Mouse (Mus musculus): ENCODE data around the gene Nkx6-2. TPM values are rescaled to one million over a fixed set of nuclear protein-coding genes. Genes with fewer than 3 reads are reported as not detected.

The Nkx6-2 gene
- polyA plus RNA-seq, 1 experiment from 2014 or later, result 3.3 TPM

DNA sequence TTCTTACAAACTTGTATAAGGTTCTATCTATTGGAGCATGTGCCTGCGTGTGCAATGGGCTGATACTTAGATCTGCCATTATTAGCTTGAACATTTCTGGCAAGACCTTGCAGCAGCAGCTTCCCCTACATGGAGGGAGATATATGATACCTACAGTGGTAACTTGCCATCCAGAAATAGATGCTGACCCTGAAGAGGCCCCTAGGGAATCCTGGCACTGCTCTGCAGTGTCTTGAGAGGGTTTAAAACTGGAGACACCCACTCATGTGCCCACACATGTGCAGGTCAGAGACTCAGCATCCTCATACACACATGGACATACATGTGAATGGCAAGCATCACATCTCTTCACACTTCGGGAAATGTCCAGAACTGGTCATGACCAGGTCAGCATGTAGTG, 18.4 kb downstream of the Nkx6-2 start:
- no peak overlapping the region for H3K9ac ChIP-seq
- no peak for ATAC-seq
- no peak overlapping the region for H3K27ac ChIP-seq
- no peak overlapping the region for H3K4me3 ChIP-seq
- WGBS, result 94% methylated on average over 2 of the region's 2 CpGs
- H3K9me3 ChIP-seq (replicated peaks), result no peaks in the 10 kb centered on the region
- no peaks in the 10 kb centered on the region; the same call in 1 of the 2 replicates for H3K36me3 ChIP-seq (ENCODE audit: poor library complexity, severe bottlenecking)
- peaks cover 26% of the 10 kb centered on the region for H3K27me3 ChIP-seq
- no peak overlapping the region for H3K4me2 ChIP-seq
- peaks cover 5% of the 10 kb centered on the region; the same call in 1 of the 2 replicates for H3K4me1 ChIP-seq

GRCm38 (mm10) chr7:139563425-139563824, 19.2 kb downstream of the Nkx6-2 start:
- H3K9ac ChIP-seq, result no peak overlapping the region
- no peak overlapping the region for H3K4me2 ChIP-seq
- ATAC-seq, result no peak
- no peaks in the 10 kb centered on the region; the same call in 1 of the 2 replicates for H3K36me3 ChIP-seq (ENCODE audit: poor library complexity, severe bottlenecking)
- H3K27ac ChIP-seq, result no peak overlapping the region
- 77% methylated on average over 4 of the region's 4 CpGs for WGBS
- H3K4me1 ChIP-seq, result peaks cover 5% of the 10 kb centered on the region; the same call in 1 of the 2 replicates
- no peaks in the 10 kb centered on the region for H3K9me3 ChIP-seq (replicated peaks)
- no peak overlapping the region for H3K4me3 ChIP-seq
- H3K27me3 ChIP-seq, result peaks cover 28% of the 10 kb centered on the region

DNA sequence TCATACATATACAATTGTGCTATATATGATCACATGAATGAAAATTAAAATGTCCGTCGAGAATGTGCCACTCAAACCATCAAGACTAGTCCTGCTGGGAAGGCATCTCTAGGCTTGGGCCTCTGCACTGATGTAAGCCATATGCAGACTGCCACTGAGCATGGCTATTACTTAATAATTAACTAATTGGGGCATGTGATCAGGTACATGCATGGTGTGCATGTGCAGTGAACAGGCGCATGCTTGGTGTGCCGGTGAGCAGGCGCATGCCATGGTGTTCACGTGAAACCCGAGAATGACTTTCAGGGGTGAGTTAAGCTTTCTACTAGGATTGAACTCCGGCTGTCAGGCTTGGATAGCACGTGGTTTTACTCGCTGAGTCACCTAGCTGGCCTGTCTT, 22.9 kb downstream of the Nkx6-2 start:
- H3K9ac ChIP-seq, result no peak overlapping the region
- H3K4me1 ChIP-seq, result peaks cover 11% of the 10 kb centered on the region
- no peak for ATAC-seq
- no peak overlapping the region for H3K4me2 ChIP-seq
- H3K9me3 ChIP-seq (replicated peaks), result no peaks in the 10 kb centered on the region
- no peak overlapping the region for H3K4me3 ChIP-seq
- no peak overlapping the region for H3K27ac ChIP-seq
- peaks cover 43% of the 10 kb centered on the region for H3K27me3 ChIP-seq
- 92% methylated on average over 10 of the region's 10 CpGs for WGBS
- no peaks in the 10 kb centered on the region; the same call in 1 of the 2 replicates for H3K36me3 ChIP-seq (ENCODE audit: poor library complexity, severe bottlenecking)

GRCm38 (mm10) chr7:139556746-139557526, 25.7 kb downstream of the Nkx6-2 start:
- H3K4me2 ChIP-seq, result no peak overlapping the region
- H3K36me3 ChIP-seq (ENCODE audit: poor library complexity, severe bottlenecking), result no peaks in the 10 kb centered on the region
- H3K9ac ChIP-seq, result no peak overlapping the region
- 9% methylated on average over 10 of the region's 10 CpGs for WGBS
- no peak overlapping the region for H3K4me3 ChIP-seq
- no peak overlapping the region; the same call in 1 of the 2 replicates for H3K27ac ChIP-seq
- no peaks in the 10 kb centered on the region for H3K9me3 ChIP-seq (replicated peaks)
- peaks cover 55% of the 10 kb centered on the region for H3K27me3 ChIP-seq
- H3K4me1 ChIP-seq, result peaks cover 11% of the 10 kb centered on the region
- no peak for ATAC-seq

- Histone ChIP-seq H3K27ac (no peak overlapping the region; the same call in 1 of the 2 replicates), H3K36me3 (ENCODE audit: poor library complexity, severe bottlenecking) (no peaks in the 10 kb centered on the region), H3K9me3 (replicated peaks) (no peaks in the 10 kb centered on the region), H3K9ac (no peak overlapping the region), H3K4me3 (no peak overlapping the region), H3K4me1 (peaks cover 11% of the 10 kb centered on the region), H3K27me3 (peaks cover 58% of the 10 kb centered on the region), H3K4me2 (no peak overlapping the region)
- ATAC-seq, result no peak
- 12% methylated on average over 5 of the region's 5 CpGs for WGBS
Observed at GRCm38 (mm10) chr7:139556331-139556730, 26.3 kb downstream of the Nkx6-2 start.

GRCm38 (mm10) chr7:139551519-139551918, 31.1 kb downstream of the Nkx6-2 start:
- Histone ChIP-seq H3K27me3 (peaks cover 73% of the 10 kb centered on the region), H3K36me3 (ENCODE audit: poor library complexity, severe bottlenecking) (no peaks in the 10 kb centered on the region), H3K27ac (no peak overlapping the region), H3K4me3 (no peak overlapping the region), H3K4me2 (no peak overlapping the region), H3K4me1 (peaks cover 4% of the 10 kb centered on the region), H3K9ac (no peak overlapping the region), H3K9me3 (replicated peaks) (no peaks in the 10 kb centered on the region)
- 35% methylated on average over 2 of the region's 2 CpGs for WGBS
- ATAC-seq, result no peak

DNA sequence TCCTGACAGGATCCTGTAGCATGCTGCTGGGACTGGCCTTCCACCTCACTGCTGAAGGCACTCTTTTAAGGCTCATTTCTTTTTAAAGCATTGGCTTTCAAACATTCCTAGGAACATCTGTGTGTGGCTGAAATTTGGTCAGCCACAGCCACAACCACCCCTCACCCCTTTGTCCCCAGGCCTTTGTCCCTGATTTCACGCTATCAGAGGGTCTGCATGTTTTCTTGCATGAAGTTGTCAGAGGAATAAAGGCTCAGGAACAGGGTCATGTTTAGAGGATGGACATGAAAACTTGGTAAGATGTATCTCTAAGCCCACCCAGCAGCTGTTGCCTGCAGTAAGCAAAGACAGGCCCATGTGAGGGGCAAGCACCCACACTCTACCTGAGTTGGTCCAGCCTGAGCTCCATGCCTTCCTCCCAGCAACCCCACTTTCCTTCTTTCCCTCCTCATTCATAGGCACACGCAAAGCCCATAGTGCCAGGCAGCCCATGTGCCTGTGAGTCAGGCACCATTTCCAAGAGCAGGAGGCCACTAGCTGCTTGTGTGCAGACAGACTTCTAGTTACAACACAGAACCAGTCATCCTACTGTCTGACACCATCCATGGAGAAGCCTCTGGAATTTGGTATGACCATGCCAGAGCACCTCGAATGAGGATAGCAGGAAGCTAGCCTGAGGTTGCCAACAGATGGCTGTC, 32.4 kb downstream of the Nkx6-2 start:
- Histone ChIP-seq H3K9ac (no peak overlapping the region), H3K4me2 (no peak overlapping the region), H3K4me1 (peaks cover 12% of the 10 kb centered on the region), H3K9me3 (replicated peaks) (no peaks in the 10 kb centered on the region), H3K36me3 (ENCODE audit: poor library complexity, severe bottlenecking) (no peaks in the 10 kb centered on the region), H3K27ac (no peak overlapping the region), H3K4me3 (no peak overlapping the region), H3K27me3 (peaks cover 78% of the 10 kb centered on the region)
- 76% methylated on average over 3 of the region's 3 CpGs for WGBS
- no peak for ATAC-seq

DNA sequence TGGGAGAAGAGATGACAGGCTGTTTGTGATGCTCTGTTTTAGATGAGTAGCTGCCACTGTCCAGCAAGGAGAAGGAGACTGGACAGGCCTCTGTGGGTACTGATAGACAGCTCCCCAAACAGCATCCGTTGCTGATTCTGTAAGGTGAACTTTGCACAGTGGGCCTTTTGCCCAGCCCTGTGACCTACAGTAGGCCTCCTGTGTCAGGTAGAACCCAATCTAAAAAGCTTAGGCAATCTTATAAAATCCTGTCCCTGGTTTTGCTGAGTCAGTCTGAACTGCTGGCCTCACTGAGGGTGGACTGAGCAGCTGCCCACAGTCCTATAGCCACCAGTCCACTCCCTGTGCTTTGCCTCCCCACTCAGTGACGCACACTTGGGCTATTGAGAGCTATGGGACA, 35.3 kb downstream of the Nkx6-2 start:
- no peak for ATAC-seq
- no peak overlapping the region for H3K4me2 ChIP-seq
- H3K4me1 ChIP-seq, result peaks cover 25% of the 10 kb centered on the region
- H3K27ac ChIP-seq, result no peak overlapping the region
- WGBS, result 94% methylated on average over 2 of the region's 2 CpGs
- no peaks in the 10 kb centered on the region for H3K36me3 ChIP-seq (ENCODE audit: poor library complexity, severe bottlenecking)
- peaks cover 86% of the 10 kb centered on the region for H3K27me3 ChIP-seq
- no peaks in the 10 kb centered on the region for H3K9me3 ChIP-seq (replicated peaks)
- no peak overlapping the region for H3K9ac ChIP-seq
- no peak overlapping the region for H3K4me3 ChIP-seq

DNA sequence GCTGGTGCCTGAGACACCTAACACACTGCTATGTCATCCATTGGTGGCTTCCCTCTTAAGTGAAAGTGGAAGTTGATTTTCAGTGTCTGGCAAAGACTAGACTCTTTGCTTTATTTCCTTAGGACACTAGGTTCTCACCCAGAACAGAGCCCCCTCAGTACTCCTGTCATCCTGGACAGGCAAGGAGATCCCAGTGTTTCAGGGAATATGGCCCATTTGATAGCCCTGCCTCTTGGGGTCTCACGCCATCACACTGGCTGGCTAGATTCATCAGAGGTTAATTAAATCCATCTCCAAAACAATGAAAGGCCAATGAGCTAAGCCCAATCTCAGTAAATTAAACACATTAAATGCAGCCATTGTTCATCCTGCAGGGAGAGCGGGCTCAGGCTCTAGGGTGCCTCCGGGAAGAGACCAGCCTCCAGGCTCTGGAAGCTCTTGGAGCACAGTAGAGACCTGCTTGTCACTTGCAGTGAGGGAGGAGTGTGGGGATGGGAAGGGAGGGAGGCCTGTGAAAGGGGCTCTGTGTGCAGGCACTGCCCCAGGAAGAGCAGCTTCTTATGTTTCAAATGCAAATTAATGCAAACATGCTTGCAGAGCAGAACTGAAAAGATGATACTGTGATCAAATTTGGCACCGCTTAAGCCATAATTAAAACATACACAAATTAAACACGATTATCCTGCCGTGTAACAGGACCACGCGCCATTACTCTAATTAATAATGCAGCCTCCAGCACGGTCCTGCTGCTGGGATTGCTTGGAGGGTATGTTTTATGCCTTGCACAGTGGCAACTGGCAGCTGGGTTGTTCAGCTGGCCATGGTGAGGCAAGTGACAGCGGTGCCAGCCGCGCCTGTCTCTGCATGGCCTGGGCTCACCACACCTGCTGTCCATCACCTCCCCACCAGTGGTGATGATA, 37.6 kb downstream of the Nkx6-2 start:
- 12% methylated on average over 12 of the region's 12 CpGs for WGBS
- Histone ChIP-seq H3K4me3 (no peak overlapping the region), H3K4me2 (peak overlapping the region; percentile 31), H3K9ac (no peak overlapping the region; the same call in 1 of the 2 replicates), H3K4me1 (peaks cover 25% of the 10 kb centered on the region), H3K9me3 (replicated peaks) (no peaks in the 10 kb centered on the region), H3K36me3 (ENCODE audit: poor library complexity, severe bottlenecking) (no peaks in the 10 kb centered on the region), H3K27me3 (peaks cover 86% of the 10 kb centered on the region), H3K27ac (peak overlapping the region; percentile 60)
- peak; percentile 96 for ATAC-seq

DNA sequence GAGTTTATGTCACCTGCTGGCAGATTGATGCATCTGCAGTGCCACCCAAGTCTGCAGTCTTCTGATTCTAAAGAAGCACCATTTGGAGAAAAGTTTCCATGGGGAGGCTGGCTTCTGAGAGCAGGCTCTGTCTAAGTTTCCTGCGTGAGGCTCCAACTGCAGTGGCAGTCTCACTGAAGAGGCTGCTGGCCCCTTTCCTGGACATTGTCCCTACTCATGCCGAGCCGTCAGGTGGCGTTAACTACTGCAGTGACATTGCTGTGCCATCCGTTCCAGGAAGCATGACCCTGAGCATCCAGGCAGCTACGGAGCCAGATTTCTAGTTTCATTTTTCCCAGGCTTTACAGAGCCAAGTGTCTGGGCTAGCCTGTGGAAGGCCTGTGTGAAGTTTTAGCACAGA, 41.2 kb downstream of the Nkx6-2 start:
- Histone ChIP-seq H3K4me2 (no peak overlapping the region), H3K4me3 (no peak overlapping the region), H3K4me1 (peaks cover 24% of the 10 kb centered on the region), H3K9ac (no peak overlapping the region), H3K27me3 (peaks cover 80% of the 10 kb centered on the region), H3K9me3 (replicated peaks) (no peaks in the 10 kb centered on the region), H3K27ac (no peak overlapping the region), H3K36me3 (ENCODE audit: poor library complexity, severe bottlenecking) (no peaks in the 10 kb centered on the region)
- ATAC-seq, result no peak
- 94% methylated on average over 6 of the region's 6 CpGs for WGBS

DNA sequence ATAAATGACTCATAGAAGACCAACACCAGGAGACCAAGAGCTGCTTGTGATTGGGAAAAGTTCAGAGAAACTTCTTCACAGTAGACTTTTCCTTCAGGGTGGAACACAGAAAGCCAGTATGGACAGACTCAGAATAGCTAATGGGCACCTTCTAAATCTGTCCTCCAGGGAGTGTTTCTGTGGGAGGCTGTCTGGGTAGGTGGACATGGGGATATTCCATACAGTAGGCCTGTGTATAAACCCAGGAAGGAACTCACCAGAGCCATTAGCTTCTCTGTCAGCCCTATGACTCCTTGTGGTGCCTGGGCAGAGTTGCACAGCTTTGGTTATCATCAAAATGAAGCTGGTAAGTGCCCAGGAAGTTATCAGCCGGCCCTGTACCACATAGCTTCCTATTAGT, 42.0 kb downstream of the Nkx6-2 start:
- Histone ChIP-seq H3K9ac (no peak overlapping the region), H3K4me3 (no peak overlapping the region), H3K36me3 (ENCODE audit: poor library complexity, severe bottlenecking) (no peaks in the 10 kb centered on the region), H3K27me3 (peaks cover 81% of the 10 kb centered on the region), H3K27ac (no peak overlapping the region), H3K4me1 (peaks cover 16% of the 10 kb centered on the region), H3K4me2 (no peak overlapping the region), H3K9me3 (replicated peaks) (no peaks in the 10 kb centered on the region)
- no peak for ATAC-seq
- 90% methylated on average over 1 of the region's 1 CpGs for WGBS

- no peak overlapping the region for H3K4me3 ChIP-seq
- 75% methylated on average over 2 of the region's 2 CpGs for WGBS
- H3K4me2 ChIP-seq, result no peak overlapping the region
- no peaks in the 10 kb centered on the region for H3K4me1 ChIP-seq
- no peaks in the 10 kb centered on the region for H3K36me3 ChIP-seq (ENCODE audit: poor library complexity, severe bottlenecking)
- no peak for ATAC-seq
- H3K9me3 ChIP-seq (replicated peaks), result no peaks in the 10 kb centered on the region
- peaks cover 89% of the 10 kb centered on the region for H3K27me3 ChIP-seq
- no peak overlapping the region for H3K9ac ChIP-seq
- H3K27ac ChIP-seq, result no peak overlapping the region
Observed at GRCm38 (mm10) chr7:139538541-139538940, 44.1 kb downstream of the Nkx6-2 start.

Measured in forebrain, embryonic 13.5 days (tissue).